ENCODE assay signal across 8 mouse cellular contexts in genomic region chr9:43000070-43000469, GRCm38 (mm10). TPM values are rescaled to one million over a fixed set of nuclear protein-coding genes. Genes with fewer than 3 reads are reported as not detected.
DNase-seq lines count a peak whose midpoint lies in the region; ATAC-seq lines count a peak whose summit lies in the region.

No protein-coding gene starts in this region.

- H3K27ac ChIP-seq in hindbrain, embryonic 11.5 days (ENCODE audit: low read depth, low read length), result no peak overlapping the region
- no peak overlapping the region for H3K27ac ChIP-seq in hindbrain, embryonic 12.5 days
- no peak overlapping the region for H3K27ac ChIP-seq in intestine, embryonic 16.5 days (ENCODE audit: low read length)

- no peak overlapping the region for H3K9ac ChIP-seq in hindbrain, embryonic 11.5 days (ENCODE audit: low read depth, low read length)
- no peak overlapping the region for H3K9ac ChIP-seq in hindbrain, embryonic 12.5 days
- H3K9ac ChIP-seq in intestine, embryonic 16.5 days (ENCODE audit: low read depth, low read length), result no peak overlapping the region

- H3K4me2 ChIP-seq in hindbrain, embryonic 11.5 days (replicated peaks; ENCODE audit: low read depth, low read length), result no peak overlapping the region
- no peak overlapping the region for H3K4me2 ChIP-seq in hindbrain, embryonic 12.5 days (replicated peaks)
- no peak overlapping the region for H3K4me2 ChIP-seq in intestine, embryonic 16.5 days (ENCODE audit: low read depth, low read length)

- no peaks in the 10 kb centered on the region for H3K27me3 ChIP-seq in hindbrain, embryonic 11.5 days (ENCODE audit: control insufficient read depth, insufficient read depth, low read length)
- H3K27me3 ChIP-seq in hindbrain, embryonic 12.5 days, result no peaks in the 10 kb centered on the region
- 0 out of 2 replicates have a peak, but pooled peaks cover 3% of the 10 kb centered on the region for H3K27me3 ChIP-seq in intestine, embryonic 16.5 days (replicated peaks; ENCODE audit: control insufficient read depth, insufficient read depth, low read length)

- H3K4me3 ChIP-seq in hindbrain, embryonic 11.5 days (ENCODE audit: low read depth, low read length), result no peak overlapping the region
- no peak overlapping the region for H3K4me3 ChIP-seq in hindbrain, embryonic 12.5 days
- H3K4me3 ChIP-seq in intestine, embryonic 16.5 days (ENCODE audit: low read length), result no peak overlapping the region

- ATAC-seq in hindbrain, embryonic 11.5 days (ENCODE audit: low FRiP score), result no peak
- no peak for ATAC-seq in hindbrain, embryonic 12.5 days (ENCODE audit: low FRiP score)
- no peak for ATAC-seq in intestine, embryonic 16.5 days
- ATAC-seq in erythroid progenitor cell, adult 5-6 weeks (replicated peaks; ENCODE audit: low FRiP score, poor library complexity, severe bottlenecking), result no peak

- DNase-seq in hindbrain, embryonic 11.5 days (ENCODE audit: low spot score), result peak; percentile 72
- DNase-seq in right cerebral cortex, postnatal 10 days (ENCODE audit: low spot score in 2 of 2), result peak; percentile 43 to 56
- no peak for DNase-seq in right cerebral cortex, postnatal 14 days
- DNase-seq in cerebellum, adult 8-10 months, result peak; percentile 57
- DNase-seq in left cerebral cortex, postnatal 10 days (ENCODE audit: extremely low spot score in 1 of 2, low spot score in 2 of 2), result peak; percentile 39 to 69

- H3K9me3 ChIP-seq in hindbrain, embryonic 11.5 days (ENCODE audit: control insufficient read depth, low read length), result no peaks in the 10 kb centered on the region
- no peaks in the 10 kb centered on the region for H3K9me3 ChIP-seq in hindbrain, embryonic 12.5 days (replicated peaks)
- H3K9me3 ChIP-seq in intestine, embryonic 16.5 days (ENCODE audit: control insufficient read depth, low read length), result no peaks in the 10 kb centered on the region

- 0 out of 2 replicates have a peak, but pooled peaks cover 3% of the 10 kb centered on the region for H3K36me3 ChIP-seq in hindbrain, embryonic 11.5 days (ENCODE audit: control insufficient read depth, insufficient read depth, low read length)
- H3K36me3 ChIP-seq in hindbrain, embryonic 12.5 days, result peaks cover 77% of the 10 kb centered on the region
- 0 out of 2 replicates have a peak, but pooled peaks cover 3% of the 10 kb centered on the region for H3K36me3 ChIP-seq in intestine, embryonic 16.5 days (ENCODE audit: control insufficient read depth, insufficient read depth, low read length)

- no peaks in the 10 kb centered on the region for H3K4me1 ChIP-seq in hindbrain, embryonic 11.5 days (replicated peaks; ENCODE audit: control insufficient read depth, insufficient read depth, low read length)
- H3K4me1 ChIP-seq in hindbrain, embryonic 12.5 days, result no peaks in the 10 kb centered on the region
- H3K4me1 ChIP-seq in intestine, embryonic 16.5 days (ENCODE audit: control insufficient read depth, insufficient read depth, low read length), result no peaks in the 10 kb centered on the region

- intact Hi-C loops in left cerebral cortex, postnatal 10 days (cut with DNase I), result loop anchor here (2.0 kb wide), 2 partner anchors 107 to 211 kb away; partner anchors contain the start of genes Arhgef12 and Pou2f3

- 91% methylated on average over 1 of the region's 1 CpGs for WGBS in hindbrain, embryonic 11.5 days
- 100% methylated on average over 1 of the region's 1 CpGs for WGBS in hindbrain, embryonic 12.5 days
- WGBS in intestine, embryonic 16.5 days, result 92% methylated on average over 1 of the region's 1 CpGs

RNA-seq across cellular contexts. Expression of gene Grik4, which starts 55.8 kb away (rescaled TPM):
- 1.2 and 1.6 TPM in 2 replicates for polyA plus RNA-seq in hindbrain, embryonic 11.5 days (2014; fragmentation: Nextera tagmentation; extraction: Ambion mirVana)
- polyA plus RNA-seq in hindbrain, embryonic 12.5 days (2016; fragmentation: Nextera tagmentation; extraction: Ambion mirVana), result 5.6 and 5.7 TPM in 2 replicates
- 10 to 100 TPM; 13.4 to 14.5 TPM for total RNA-seq in left cerebral cortex, postnatal 10 days (2021)
- polyA plus RNA-seq in intestine, embryonic 16.5 days (2015; fragmentation: Nextera tagmentation; extraction: Ambion mirVana), result 1.1 TPM in 2 replicates
- not detected in 2 replicates for total RNA-seq in erythroid progenitor cell, adult 5-6 weeks (2015; ENCODE audit: low replicate concordance)
- not detected in 2 replicates for total RNA-seq in erythroid progenitor cell, adult 5-6 weeks (2017; ENCODE audit: low replicate concordance)
